16 mouse cellular contexts compared by ENCODE assay signal in genomic region chr10:13333781-13334180, GRCm38 (mm10).
DNase-seq lines count a peak whose midpoint lies in the region.
"Had no signal": no experiment of that assay in that cellular context is flagged by ENCODE, and none has a peak within 500 bp of the region (broad histone marks: within the 10 kb centered on the region; RNA-seq: fewer than 3 reads in every experiment).

No protein-coding gene starts in this region.

- DNase-seq in frontal cortex, postnatal 36 days (ENCODE audit: low spot score in 2 of 2), result peak; percentile 18 to 47
- no peak for DNase-seq in frontal cortex, postnatal 10 days (ENCODE audit: low spot score in 2 of 2)
- DNase-seq in left cerebral cortex, adult 18-20 months (ENCODE audit: low spot score in 2 of 2), result peak; percentile 13 to 61
- DNase-seq in left cerebral cortex, postnatal 4 days, result no peak
- peak; percentile 10 to 22 for DNase-seq in right cerebral cortex, postnatal 36 days (ENCODE audit: low spot score in 2 of 2)
- no peak for DNase-seq in right cerebral cortex, postnatal 14 days
- DNase-seq: adrenal gland, adult 2 months; adrenal gland, postnatal 14 days; cerebellum, adult 18-20 months; cerebellum, adult 9-10 months; cerebellum, postnatal 14 days; gastrocnemius, postnatal 10 days; gastrocnemius, postnatal 36 days; heart, adult 2 months; heart, postnatal 14 days; heart, postnatal 4 days had no signal

- intact Hi-C loops in left cerebral cortex, postnatal 4 days (cut with DNase I), result no loop called here

Comparison
In these comparisons a context has a peak if more than half of its experiments do, and no peak if none do; other contexts are left out.
1. DNase-seq: peak in frontal cortex, postnatal 36 days (2 of 2), left cerebral cortex, adult 18-20 months (2 of 2) and right cerebral cortex, postnatal 36 days (2 of 2); none in frontal cortex, postnatal 10 days (0 of 2), left cerebral cortex, postnatal 4 days (single experiment) and right cerebral cortex, postnatal 14 days (single experiment).